Mouse (Mus musculus) limb, embryonic 12.5 days (tissue): ENCODE data around the gene Lbx1. TPM values are rescaled to one million over a fixed set of nuclear protein-coding genes. Genes with fewer than 3 reads are reported as not detected.

Source experiments
- ATAC-seq: fragments of 200-750 bp; cut with Nextera tagmentation; 2 replicates; pipeline ENCODE4 v1.8.0; 2017; ENCODE audit warnings: low read depth, moderate TSS enrichment; ENCODE audit not compliant: insufficient number of reproducible peaks, insufficient read depth, low FRiP score, low TSS enrichment
- H3K27ac ChIP-seq: fragments of 300-500 bp; sonication (generic); 2 replicates; pipeline ENCODE4 v1.5.1; 2016; ENCODE audit warnings: mild to moderate bottlenecking, moderate library complexity
- H3K27me3 ChIP-seq: fragments of 300-500 bp; sonication (generic); 2 replicates; pipeline ENCODE4 v1.6.1; 2016; ENCODE audit warnings: mild to moderate bottlenecking, moderate library complexity
- H3K36me3 ChIP-seq: fragments of 300-500 bp; sonication (generic); 2 replicates; pipeline ENCODE4 v1.6.1; 2016; ENCODE audit warnings: mild to moderate bottlenecking, moderate library complexity
- H3K4me1 ChIP-seq: fragments of 300-500 bp; sonication (generic); replicated peaks from 2 replicates; pipeline ENCODE4 v1.6.1; 2016
- H3K4me2 ChIP-seq: fragments of 300-500 bp; sonication (generic); 2 replicates; pipeline ENCODE4 v1.6.1; 2016; ENCODE audit warnings: mild to moderate bottlenecking, moderate library complexity
- H3K4me3 ChIP-seq: fragments of 300-500 bp; sonication (generic); replicated peaks from 2 replicates; pipeline ENCODE4 v1.5.1; 2016; ENCODE audit warnings: mild to moderate bottlenecking
- H3K9ac ChIP-seq: fragments of 300-500 bp; sonication (generic); replicated peaks from 2 replicates; pipeline ENCODE4 v1.6.1; 2016; ENCODE audit warnings: mild to moderate bottlenecking, moderate library complexity
- H3K9me3 ChIP-seq: fragments of 300-500 bp; sonication (generic); 2 replicates; pipeline ENCODE4 v1.6.1; 2016; ENCODE audit warnings: mild to moderate bottlenecking, moderate library complexity
- WGBS: fragments of 180-500 bp; shearing (Covaris S2); methylation state at CpG from one replicate; pipeline ENCODE4 v1.1.7; 2016; 5-methylcytosine and 5-hydroxymethylcytosine counted together
- polyA plus RNA-seq: library from polyadenylated mRNA; unstranded; fragments of >200 nt; fragmentation: Nextera tagmentation; extraction: Ambion mirVana; gene quantifications from 2 replicates; pipeline ENCODE4 v1.2.1, GENCODE M21; 2016

Lbx1 gene
- polyA plus RNA-seq, 1 experiment from 2014 or later = 3.1 TPM

- Histone ChIP-seq H3K27me3 (peaks cover 100% of the 10 kb centered on the region), H3K9me3 (no peaks in the 10 kb centered on the region), H3K36me3 (no peaks in the 10 kb centered on the region), H3K27ac (no peak overlapping the region), H3K9ac (no peak overlapping the region), H3K4me1 (peaks cover 21% of the 10 kb centered on the region), H3K4me2 (no peak overlapping the region), H3K4me3 (no peak overlapping the region)
- ATAC-seq = no peak
- WGBS = 9% methylated on average over 3 of the region's 3 CpGs
Observed at GRCm38 (mm10) chr19:45227049-45227448, 8.6 kb downstream of the Lbx1 start.

GRCm38 (mm10) chr19:45226246-45226645 is 9.4 kb downstream of the Lbx1 start:
- Histone ChIP-seq H3K9me3 (no peaks in the 10 kb centered on the region), H3K27ac (no peak overlapping the region), H3K4me2 (no peak overlapping the region), H3K4me3 (no peak overlapping the region), H3K9ac (no peak overlapping the region), H3K4me1 (peaks cover 13% of the 10 kb centered on the region), H3K27me3 (peaks cover 100% of the 10 kb centered on the region), H3K36me3 (no peaks in the 10 kb centered on the region)
- no peak for ATAC-seq
- WGBS = under 1% methylated on average over 8 of the region's 8 CpGs

- Histone ChIP-seq H3K4me1 (peaks cover 11% of the 10 kb centered on the region; the same call in 1 of the 2 replicates), H3K4me3 (no peak overlapping the region), H3K27ac (no peak overlapping the region), H3K4me2 (no peak overlapping the region), H3K36me3 (no peaks in the 10 kb centered on the region), H3K9me3 (no peaks in the 10 kb centered on the region), H3K9ac (no peak overlapping the region), H3K27me3 (peaks cover 90% of the 10 kb centered on the region)
- 2% methylated on average over 12 of the region's 12 CpGs for WGBS
- ATAC-seq = no peak
Observed at GRCm38 (mm10) chr19:45225130-45225529, 10.5 kb downstream of the Lbx1 start.

GRCm38 (mm10) chr19:45224286-45224559 is 11.4 kb downstream of the Lbx1 start:
- Histone ChIP-seq H3K9me3 (no peaks in the 10 kb centered on the region), H3K4me2 (peak overlapping the region; percentile 3), H3K4me1 (peaks cover 11% of the 10 kb centered on the region; the same call in 1 of the 2 replicates), H3K27ac (no peak overlapping the region), H3K36me3 (no peaks in the 10 kb centered on the region), H3K9ac (no peak overlapping the region), H3K4me3 (no peak overlapping the region), H3K27me3 (peaks cover 87% of the 10 kb centered on the region)
- WGBS = under 1% methylated on average over 6 of the region's 6 CpGs
- ATAC-seq = no peak

- Histone ChIP-seq H3K4me1 (peaks cover 11% of the 10 kb centered on the region; the same call in 1 of the 2 replicates), H3K27me3 (peaks cover 84% of the 10 kb centered on the region), H3K9ac (no peak overlapping the region), H3K4me2 (peak overlapping the region; percentile 3), H3K36me3 (no peaks in the 10 kb centered on the region), H3K27ac (no peak overlapping the region), H3K9me3 (no peaks in the 10 kb centered on the region), H3K4me3 (peak overlapping the region; percentile 22; the same call in 1 of the 2 replicates)
- no peak for ATAC-seq
- 1% methylated on average over 49 of the region's 49 CpGs for WGBS
Observed at GRCm38 (mm10) chr19:45223413-45224285, 12.0 kb downstream of the Lbx1 start.

GRCm38 (mm10) chr19:45222141-45222782 is 13.3 kb downstream of the Lbx1 start:
- no peak for ATAC-seq
- no peaks in the 10 kb centered on the region for H3K9me3 ChIP-seq
- H3K27me3 ChIP-seq = peaks cover 80% of the 10 kb centered on the region
- H3K36me3 ChIP-seq = no peaks in the 10 kb centered on the region
- 3% methylated on average over 17 of the region's 17 CpGs for WGBS
- no peak overlapping the region for H3K4me2 ChIP-seq
- peaks cover 11% of the 10 kb centered on the region; the same call in 1 of the 2 replicates for H3K4me1 ChIP-seq
- H3K4me3 ChIP-seq = no peak overlapping the region
- no peak overlapping the region for H3K9ac ChIP-seq
- no peak overlapping the region for H3K27ac ChIP-seq

GRCm38 (mm10) chr19:45221458-45221783 is 14.2 kb downstream of the Lbx1 start:
- WGBS = 3% methylated on average over 9 of the region's 9 CpGs
- Histone ChIP-seq H3K4me2 (peak overlapping the region; percentile 63), H3K27ac (no peak overlapping the region), H3K4me3 (peak overlapping the region; percentile 34), H3K27me3 (peaks cover 72% of the 10 kb centered on the region), H3K36me3 (no peaks in the 10 kb centered on the region), H3K9me3 (no peaks in the 10 kb centered on the region), H3K9ac (peak overlapping the region; percentile 40), H3K4me1 (peaks cover 11% of the 10 kb centered on the region; the same call in 1 of the 2 replicates)
- ATAC-seq = no peak

GRCm38 (mm10) chr19:45220593-45221457 is 14.8 kb downstream of the Lbx1 start:
- H3K27ac ChIP-seq = no peak overlapping the region
- no peaks in the 10 kb centered on the region for H3K9me3 ChIP-seq
- peak; percentile 52 for ATAC-seq
- peak overlapping the region; percentile 34 for H3K4me3 ChIP-seq
- peak overlapping the region; percentile 63 for H3K4me2 ChIP-seq
- peak overlapping the region; percentile 40 for H3K9ac ChIP-seq
- no peaks in the 10 kb centered on the region for H3K36me3 ChIP-seq
- H3K27me3 ChIP-seq = peaks cover 68% of the 10 kb centered on the region
- 2% methylated on average over 29 of the region's 29 CpGs for WGBS
- H3K4me1 ChIP-seq = peaks cover 11% of the 10 kb centered on the region; the same call in 1 of the 2 replicates

GRCm38 (mm10) chr19:45216240-45216639 is 19.4 kb downstream of the Lbx1 start:
- Histone ChIP-seq H3K27ac (no peak overlapping the region), H3K9ac (no peak overlapping the region), H3K27me3 (peaks cover 25% of the 10 kb centered on the region), H3K4me2 (no peak overlapping the region), H3K4me1 (peaks cover 3% of the 10 kb centered on the region; the same call in 1 of the 2 replicates), H3K36me3 (no peaks in the 10 kb centered on the region), H3K9me3 (no peaks in the 10 kb centered on the region; the same call in 1 of the 2 replicates), H3K4me3 (no peak overlapping the region)
- no peak for ATAC-seq
- 3% methylated on average over 9 of the region's 9 CpGs for WGBS

- H3K9me3 ChIP-seq = no peaks in the 10 kb centered on the region; the same call in 1 of the 2 replicates
- no peaks in the 10 kb centered on the region for H3K4me1 ChIP-seq
- H3K27me3 ChIP-seq = peaks cover 24% of the 10 kb centered on the region
- no peak overlapping the region for H3K9ac ChIP-seq
- 68% methylated on average over 4 of the region's 4 CpGs for WGBS
- no peak overlapping the region for H3K4me3 ChIP-seq
- no peak for ATAC-seq
- no peak overlapping the region for H3K4me2 ChIP-seq
- H3K27ac ChIP-seq = no peak overlapping the region
- no peaks in the 10 kb centered on the region for H3K36me3 ChIP-seq
Observed at GRCm38 (mm10) chr19:45215431-45215830, 20.2 kb downstream of the Lbx1 start.
